Mouse (Mus musculus): ENCODE results near the gene Map3k13.

DNA sequence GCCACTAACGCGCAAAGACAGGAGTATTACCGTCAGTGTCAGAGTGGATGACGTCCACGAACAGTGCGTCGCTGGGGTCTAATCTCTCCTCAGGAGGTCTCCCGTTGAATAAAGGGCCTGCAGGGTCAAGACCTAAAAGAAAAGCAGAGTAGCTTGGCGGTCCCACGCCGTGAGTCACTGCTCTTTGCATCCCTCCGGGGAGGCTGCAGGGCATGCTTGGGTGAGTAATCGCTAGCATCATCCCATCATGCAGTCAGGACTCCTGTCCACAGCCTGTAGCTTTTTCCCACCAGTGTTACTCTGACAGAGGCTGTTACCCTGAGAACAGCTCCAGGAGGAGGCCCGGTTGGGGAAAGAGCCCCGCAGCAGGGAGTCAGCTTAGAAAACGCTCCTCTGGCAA is 182.1 kb downstream of the Map3k13 start:
- TF ChIP-seq CTCF (IDR thresholded peaks at IDR 0.05; ENCODE audit: low read depth), result no peak
- no peak for TF ChIP-seq EP300 (IDR thresholded peaks at IDR 0.05; ENCODE audit: low read depth)

Data from liver, embryonic 14.5 days (tissue).